Mouse (Mus musculus): ENCODE results near the gene Rap2a.

DNA sequence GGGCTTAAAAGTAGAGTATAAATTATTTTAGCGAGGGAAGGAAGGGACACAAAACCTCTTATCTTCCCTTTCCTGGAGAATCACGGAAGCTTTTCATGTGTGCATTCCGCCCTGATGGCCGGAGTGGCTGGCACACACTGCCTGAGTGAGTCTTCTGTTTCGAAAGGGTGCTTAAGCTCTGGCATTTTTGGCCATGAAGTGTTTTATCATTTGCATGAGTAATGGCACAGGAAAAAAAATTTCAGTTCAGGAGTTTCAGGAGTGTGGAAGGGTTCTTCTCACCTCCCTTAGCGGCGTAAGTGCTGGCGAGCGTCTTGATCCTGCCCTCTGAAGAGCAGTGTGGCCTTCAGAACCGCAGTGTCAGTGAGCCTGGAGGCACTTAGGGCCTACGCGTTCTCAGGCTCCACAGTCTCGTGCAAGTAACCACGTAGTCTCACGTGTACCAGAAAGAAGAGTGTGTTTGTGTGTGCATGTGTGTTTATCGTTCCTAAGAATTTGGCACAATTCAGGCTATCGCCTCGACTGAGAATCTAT lies 26.8 kb downstream of the Rap2a start:
- TF ChIP-seq UBTF (IDR thresholded peaks at IDR 0.05; ENCODE audit: borderline replicate concordance, insufficient read depth, low read depth, low read length), result no peak
- no peak for TF ChIP-seq POLR2A (IDR thresholded peaks at IDR 0.05; ENCODE audit: control insufficient read depth in 1 of 2, insufficient read depth in 1 of 2, low read depth in 1 of 2, low read length in 2 of 2, poor library complexity in 1 of 2)
- TF ChIP-seq ZNF384 (IDR thresholded peaks at IDR 0.05; ENCODE audit: low read depth, low read length), result no peak
- no peak for TF ChIP-seq CTCF (IDR thresholded peaks at IDR 0.05 in 2 of 3, conservative IDR thresholded peaks at IDR 0.05 in 1 of 3; ENCODE audit: control insufficient read depth in 1 of 3, insufficient read depth in 1 of 3, low read depth in 2 of 3, low read length in 3 of 3, poor library complexity in 1 of 3, severe bottlenecking in 1 of 3)
- TF ChIP-seq TCF12 (IDR thresholded peaks at IDR 0.05; ENCODE audit: low read depth, low read length), result no peak
- no peak for TF ChIP-seq TAL1 (IDR thresholded peaks at IDR 0.05; ENCODE audit: low read length)
- TF ChIP-seq EP300 (IDR thresholded peaks at IDR 0.05; ENCODE audit: low read depth in 1 of 2, low read length in 2 of 2), result no peak

Measured in MEL (cell line).